Mouse (Mus musculus): ENCODE measurements around the gene Cpsf7.

DNA sequence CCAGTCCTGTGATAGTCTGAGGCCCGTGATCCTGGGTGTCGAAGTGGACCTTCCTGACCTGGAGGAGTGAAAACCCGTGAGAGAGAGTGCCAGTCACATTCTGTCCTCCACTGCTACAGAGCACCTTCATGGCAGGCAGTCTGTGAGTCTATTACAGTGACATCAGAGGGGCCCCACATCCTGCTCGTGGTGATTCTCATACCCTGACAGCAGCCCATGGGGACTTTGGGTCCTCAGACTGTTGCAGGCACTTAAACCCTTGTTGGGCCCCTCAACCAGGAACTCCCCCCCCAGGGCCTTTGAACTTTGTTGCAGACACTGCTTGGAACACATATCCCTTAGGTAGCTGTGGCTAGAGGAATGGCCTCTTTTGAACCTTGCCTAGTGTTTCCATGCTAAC lies 45.5 kb upstream of the Cpsf7 start:
- TF ChIP-seq MYOG (IDR thresholded peaks at IDR 0.05; ENCODE audit: control insufficient read depth in 1 of 3, insufficient read depth in 1 of 3, insufficient read length in 2 of 3, low read depth in 2 of 3), result no peak
- no peak for TF ChIP-seq POLR2AphosphoS2 (IDR thresholded peaks at IDR 0.05; ENCODE audit: insufficient read length, low read depth)
- no peak for TF ChIP-seq POLR2A (IDR thresholded peaks at IDR 0.05; ENCODE audit: insufficient read length, low read depth)
- TF ChIP-seq USF1 (IDR thresholded peaks at IDR 0.05; ENCODE audit: low read depth), result no peak
- no peak for TF ChIP-seq E2F4 (IDR thresholded peaks at IDR 0.05; ENCODE audit: insufficient read depth)
- no peak for TF ChIP-seq SRF (IDR thresholded peaks at IDR 0.05; ENCODE audit: control insufficient read depth, insufficient read length, low read depth)
- TF ChIP-seq MAX (IDR thresholded peaks at IDR 0.05; ENCODE audit: low read depth), result no peak
- TF ChIP-seq TCF12 (IDR thresholded peaks at IDR 0.05; ENCODE audit: insufficient read depth, poor library complexity, severe bottlenecking), result no peak
- TF ChIP-seq MYOD1 (IDR thresholded peaks at IDR 0.05; ENCODE audit: control insufficient read depth in 1 of 3, insufficient read length in 2 of 3, low read depth in 2 of 3), result no peak
- TF ChIP-seq CEBPB (IDR thresholded peaks at IDR 0.05; ENCODE audit: insufficient read depth, poor library complexity, severe bottlenecking), result no peak
- TF ChIP-seq REST (IDR thresholded peaks at IDR 0.05; ENCODE audit: insufficient read depth, insufficient read length), result no peak
